Mouse (Mus musculus): ENCODE data around the gene Psmb3. TPM values are rescaled to one million over a fixed set of nuclear protein-coding genes. Genes with fewer than 3 reads are reported as not detected.

Gene Psmb3
- polyA plus RNA-seq (2012; rRNA removed), result 357 and 383 TPM in 2 replicates

DNA sequence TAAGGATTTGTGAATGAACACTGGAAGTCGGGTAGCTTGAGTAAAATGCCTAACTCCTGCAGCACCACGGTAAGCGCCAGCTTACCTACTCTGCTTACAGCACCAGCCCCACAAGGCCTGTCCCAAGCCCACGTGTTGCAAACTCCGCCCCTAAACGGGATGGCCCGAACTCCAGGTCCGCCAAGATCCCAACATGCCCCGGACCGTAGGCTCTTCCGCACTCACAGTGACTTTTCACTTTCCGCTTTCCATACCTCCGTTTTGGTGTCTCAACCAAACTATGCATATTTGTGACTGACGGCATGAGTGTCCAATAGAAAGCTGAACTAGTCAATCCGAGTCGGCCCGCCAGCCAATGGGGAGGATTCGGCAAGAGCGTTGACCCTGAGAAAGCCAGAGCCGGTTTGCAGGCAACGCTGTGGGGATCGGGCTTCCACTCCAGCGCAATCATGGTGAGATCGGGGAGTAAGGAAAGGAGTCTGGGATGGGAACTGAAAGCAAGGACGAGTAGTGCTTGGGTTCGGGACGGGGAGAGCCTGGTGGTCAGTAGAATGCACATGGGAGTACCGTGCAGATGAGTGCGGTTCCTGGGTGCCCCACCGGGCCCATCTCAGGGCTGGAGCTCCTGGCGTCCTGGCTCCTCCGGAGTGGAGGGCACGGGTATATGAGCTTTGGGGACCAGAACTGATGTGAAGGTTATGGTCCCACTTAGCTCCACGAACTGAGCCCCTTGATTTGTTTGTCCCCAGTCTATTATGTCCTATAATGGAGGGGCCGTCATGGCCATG, at the start of gene Psmb3:
Psmb3 (plus strand) TSS at position 361 of the 788 bp plus-strand sequence.

GRCm38 (mm10) chr11:97662893-97663527, 40.2 kb upstream of the Psmb3 start, which contains the start of gene Mllt6:
TSS of gene Mllt6 (plus strand) at chr11:97663414.

DNA sequence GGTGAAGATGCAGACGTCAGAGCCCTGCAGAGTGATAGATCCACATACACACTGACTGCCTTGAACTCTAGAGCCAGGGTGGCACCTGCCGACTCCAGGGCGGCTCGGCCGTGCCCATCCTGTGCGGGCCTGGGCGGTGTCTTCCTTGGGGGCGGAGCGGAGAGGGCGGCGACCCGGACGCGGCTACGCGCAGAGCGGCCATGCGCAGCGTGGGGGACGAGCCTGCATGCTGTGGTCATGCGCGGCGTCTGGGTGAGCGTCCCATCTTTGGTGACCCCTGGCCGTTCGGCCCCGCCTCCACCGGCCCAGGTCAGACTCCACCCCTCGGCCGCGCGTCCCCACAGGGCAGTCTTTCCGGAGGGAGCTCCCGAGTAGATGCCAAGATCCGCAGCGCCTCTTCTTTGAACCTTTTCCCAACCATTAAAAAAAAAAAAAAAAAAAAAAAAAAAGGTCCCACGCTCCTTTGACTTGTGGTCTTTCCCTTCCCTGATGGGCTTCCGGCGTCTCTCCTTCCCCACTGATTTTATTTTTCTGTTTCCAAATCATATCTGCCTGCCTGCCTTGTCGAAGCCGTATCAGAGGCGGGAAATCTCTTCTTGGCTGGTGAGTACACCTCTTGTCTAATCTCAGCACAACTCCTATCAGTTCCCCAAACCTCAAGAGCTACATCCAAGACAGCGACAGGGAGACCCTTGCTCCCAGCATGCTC, 17.4 kb upstream of the Psmb3 start, which contains the start of gene Cisd3:
Cisd3 (plus strand) TSS at position 214 of the 709 bp plus-strand sequence.

GRCm38 (mm10) chr11:97700003-97700745, 3.0 kb upstream of the Psmb3 start, which contains the start of gene Pcgf2:
TSS of gene Pcgf2 (minus strand) at chr11:97700497.

GRCm38 (mm10) chr11:97744063-97744717, 41.0 kb downstream of the Psmb3 start, which contains the start of gene Pip4k2b:
TSS of gene Pip4k2b (minus strand) at chr11:97744704.

Other genes with a start within 250 kb of the Psmb3 start
- 0.08 and 0.09 TPM in 2 replicates for gene 4933428G20Rik, start 203.1 kb upstream of the Psmb3 start, polyA plus RNA-seq (2012; rRNA removed)
- 56.5 and 72.4 TPM in 2 replicates for gene Srcin1, start 127.2 kb upstream of the Psmb3 start, polyA plus RNA-seq (2012; rRNA removed)
- gene Epop, start 73.7 kb upstream of the Psmb3 start, polyA plus RNA-seq (2012; rRNA removed), result 3.5 and 3.8 TPM in 2 replicates
- 32.0 and 36.5 TPM in 2 replicates for gene Mllt6, start 40.0 kb upstream of the Psmb3 start, polyA plus RNA-seq (2012; rRNA removed)
- gene Cisd3, start 17.6 kb upstream of the Psmb3 start, polyA plus RNA-seq (2012; rRNA removed), result 20.8 and 23.4 TPM in 2 replicates
- 118 and 137 TPM in 2 replicates for gene Pcgf2, start 2.9 kb upstream of the Psmb3 start, polyA plus RNA-seq (2012; rRNA removed)
- 86.8 and 94.0 TPM in 2 replicates for gene Pip4k2b, start 41.3 kb downstream of the Psmb3 start, polyA plus RNA-seq (2012; rRNA removed)
- gene Cwc25, start 63.2 kb downstream of the Psmb3 start, polyA plus RNA-seq (2012; rRNA removed), result 18.3 and 18.7 TPM in 2 replicates
- 0.79 and 0.91 TPM in 2 replicates for gene 1700001P01Rik, start 72.5 kb downstream of the Psmb3 start, polyA plus RNA-seq (2012; rRNA removed)
- gene Rpl23, start 79.0 kb downstream of the Psmb3 start, polyA plus RNA-seq (2012; rRNA removed), result 536 and 583 TPM in 2 replicates
- gene Lasp1, start 95.6 kb downstream of the Psmb3 start, polyA plus RNA-seq (2012; rRNA removed), result 106 and 122 TPM in 2 replicates
- gene B230217C12Rik, start 137.4 kb downstream of the Psmb3 start, polyA plus RNA-seq (2012; rRNA removed), result 36.0 and 36.9 TPM in 2 replicates
- 0.45 and 0.60 TPM in 2 replicates for gene Fbxo47, start 180.8 kb downstream of the Psmb3 start, polyA plus RNA-seq (2012; rRNA removed)